Mouse (Mus musculus) B cell, adult 2 months (primary cell): ENCODE results near the gene Cemip2.

Experiments
- DNase-seq, 2 experiments: peaks; one replicate each; pipeline ENCODE4 v3.0.0; 2022

Gene Cemip2

DNA sequence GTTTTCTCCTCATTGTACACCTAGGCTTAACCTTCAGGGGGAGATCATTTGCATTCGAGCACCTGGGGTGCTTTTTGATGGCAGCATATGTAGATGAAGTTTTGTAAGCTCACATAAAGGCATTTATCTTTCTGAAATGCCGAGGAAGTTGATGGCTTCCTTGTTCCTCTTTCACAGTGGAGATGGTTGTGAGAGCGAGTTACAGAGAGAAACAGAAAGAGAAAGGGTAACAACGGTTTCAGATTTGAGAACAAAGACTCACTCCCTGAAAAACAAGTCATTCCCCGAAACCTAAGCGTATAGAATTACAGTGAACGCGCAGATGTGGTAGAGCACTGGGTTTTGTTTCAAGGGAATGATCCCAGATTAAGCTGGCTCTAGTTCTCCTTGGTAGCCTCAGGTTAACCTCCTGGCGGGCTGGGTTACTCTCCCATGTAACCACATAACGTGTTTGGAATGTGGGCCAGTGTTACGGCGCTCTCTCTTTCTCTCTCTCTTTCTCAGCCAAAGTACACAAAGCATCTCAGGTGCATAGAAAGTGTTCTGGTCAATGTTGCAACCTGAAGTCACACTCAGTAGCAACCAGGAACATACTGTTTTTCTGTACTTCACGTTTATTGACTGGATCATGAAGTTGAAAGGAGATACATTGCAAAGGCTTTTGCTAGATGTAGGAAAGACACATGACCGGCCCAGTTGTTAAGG, 40.0 kb downstream of the Cemip2 start:
- DNase-seq = peak; percentile 24 to 26

DNA sequence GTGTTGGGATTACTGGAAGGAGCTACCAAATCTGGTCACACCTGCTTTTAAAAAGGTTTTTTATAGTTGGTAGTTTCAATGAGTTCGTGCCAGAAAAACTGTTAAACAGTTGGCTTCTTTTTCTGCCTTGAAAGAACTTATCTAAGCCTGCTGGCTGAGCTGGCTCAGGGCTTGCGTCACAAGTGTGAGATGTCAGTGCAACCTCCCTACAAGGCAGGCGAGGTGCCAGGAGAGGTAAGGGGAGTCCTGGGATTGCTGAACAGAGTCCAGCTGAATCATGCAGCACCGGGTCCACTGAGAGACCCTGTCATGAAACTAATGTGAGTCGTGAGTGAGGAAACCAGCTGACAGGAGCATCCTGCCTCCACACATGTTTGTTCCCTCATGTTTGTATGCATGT, 41.4 kb downstream of the Cemip2 start:
- no peak for DNase-seq

GRCm38 (mm10) chr19:21820126-21820525, 42.0 kb downstream of the Cemip2 start:
- DNase-seq = no peak

DNA sequence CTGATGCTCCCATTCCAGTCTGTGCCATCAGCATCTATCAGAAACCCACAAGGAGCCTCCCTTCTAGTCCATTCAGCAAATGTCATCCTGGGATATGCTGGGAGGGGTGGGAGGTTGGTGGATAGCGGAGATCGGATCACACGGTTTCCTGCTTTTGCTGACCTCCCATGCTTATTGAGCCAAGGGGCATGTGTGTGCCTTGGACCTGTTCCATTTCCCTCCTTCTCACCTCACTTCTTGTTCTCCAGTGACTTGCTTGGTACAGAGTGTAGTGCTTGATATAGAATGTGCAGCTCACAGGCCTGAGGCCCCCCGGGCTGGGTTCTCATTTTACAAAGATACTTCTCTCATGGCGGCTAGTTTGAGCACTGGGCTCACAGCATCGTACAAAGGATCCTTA, 43.7 kb downstream of the Cemip2 start:
- DNase-seq = no peak

- no peak for DNase-seq
These were observed 46.0 kb downstream of the Cemip2 start for GRCm38 (mm10) chr19:21824146-21824545.

DNA sequence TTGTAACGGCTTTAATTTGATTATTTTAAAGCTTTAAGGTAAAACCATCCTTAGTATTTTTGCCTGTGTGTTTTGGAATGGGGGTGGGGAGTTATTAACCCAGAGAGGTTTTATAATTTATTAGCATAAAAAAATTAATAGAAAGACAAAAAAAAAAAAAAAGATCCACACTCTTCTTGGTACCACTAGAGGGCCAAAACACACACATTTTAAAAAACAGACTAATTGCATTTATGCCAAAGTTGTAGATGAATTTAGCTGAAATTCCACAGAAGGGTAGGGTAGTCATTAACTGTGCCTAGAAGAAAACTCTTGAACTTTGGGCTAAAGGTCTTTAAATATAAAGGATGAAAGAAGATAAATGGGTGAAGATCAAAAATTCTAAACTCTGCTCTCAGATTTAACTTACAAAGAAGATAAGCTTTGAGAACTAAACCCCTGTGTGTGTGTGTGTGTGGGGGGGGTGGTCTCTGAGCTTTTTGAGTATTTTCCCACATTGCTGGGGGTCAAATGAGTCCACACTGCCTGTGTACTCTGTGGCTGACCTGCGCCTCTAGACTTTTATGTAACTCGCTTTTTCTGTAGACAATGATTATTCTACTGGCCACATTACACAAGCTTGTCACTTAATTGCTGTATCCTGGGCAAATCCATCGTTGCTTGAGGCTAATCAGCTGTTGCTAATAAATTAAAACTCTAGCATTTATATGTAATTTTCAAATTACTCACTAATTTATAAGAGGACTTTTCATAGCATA, 47.2 kb downstream of the Cemip2 start:
- DNase-seq = no peak

- DNase-seq = no peak
These were observed 55.4 kb downstream of the Cemip2 start for GRCm38 (mm10) chr19:21833416-21833992.

GRCm38 (mm10) chr19:21834952-21835351, 56.8 kb downstream of the Cemip2 start:
- no peak for DNase-seq

- DNase-seq = no peak
These were observed 72.6 kb downstream of the Cemip2 start for GRCm38 (mm10) chr19:21850721-21851120.

- no peak for DNase-seq
These were observed 76.5 kb downstream of the Cemip2 start for GRCm38 (mm10) chr19:21854526-21855228.

GRCm38 (mm10) chr19:21855421-21856128, 77.4 kb downstream of the Cemip2 start:
- DNase-seq = no peak

- DNase-seq = no peak
These were observed 80.8 kb downstream of the Cemip2 start for GRCm38 (mm10) chr19:21858846-21859521.

- peak; percentile 79 to 86 for DNase-seq
These were observed 82.0 kb downstream of the Cemip2 start for GRCm38 (mm10) chr19:21860132-21860531.

DNA sequence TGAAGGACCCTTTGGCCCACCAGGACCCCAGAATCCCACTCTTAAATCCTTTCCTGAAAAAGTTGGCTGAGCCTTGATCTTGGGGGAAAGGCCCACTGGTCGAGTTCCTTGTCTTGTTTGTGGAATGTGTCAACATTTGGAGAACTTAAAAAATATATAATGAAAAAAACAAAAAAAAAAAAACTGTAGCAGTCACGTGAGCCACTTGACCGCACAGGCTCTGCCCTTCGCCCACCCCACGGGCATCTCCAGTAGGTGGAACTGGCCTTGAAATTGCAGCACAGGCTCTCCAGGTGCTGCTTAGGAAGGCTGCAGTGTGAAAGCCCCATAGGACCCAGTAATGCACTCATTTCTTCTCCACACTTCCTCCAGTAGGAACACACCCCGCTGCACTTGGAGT, 82.8 kb downstream of the Cemip2 start:
- peak; percentile 5 to 12 for DNase-seq

DNA sequence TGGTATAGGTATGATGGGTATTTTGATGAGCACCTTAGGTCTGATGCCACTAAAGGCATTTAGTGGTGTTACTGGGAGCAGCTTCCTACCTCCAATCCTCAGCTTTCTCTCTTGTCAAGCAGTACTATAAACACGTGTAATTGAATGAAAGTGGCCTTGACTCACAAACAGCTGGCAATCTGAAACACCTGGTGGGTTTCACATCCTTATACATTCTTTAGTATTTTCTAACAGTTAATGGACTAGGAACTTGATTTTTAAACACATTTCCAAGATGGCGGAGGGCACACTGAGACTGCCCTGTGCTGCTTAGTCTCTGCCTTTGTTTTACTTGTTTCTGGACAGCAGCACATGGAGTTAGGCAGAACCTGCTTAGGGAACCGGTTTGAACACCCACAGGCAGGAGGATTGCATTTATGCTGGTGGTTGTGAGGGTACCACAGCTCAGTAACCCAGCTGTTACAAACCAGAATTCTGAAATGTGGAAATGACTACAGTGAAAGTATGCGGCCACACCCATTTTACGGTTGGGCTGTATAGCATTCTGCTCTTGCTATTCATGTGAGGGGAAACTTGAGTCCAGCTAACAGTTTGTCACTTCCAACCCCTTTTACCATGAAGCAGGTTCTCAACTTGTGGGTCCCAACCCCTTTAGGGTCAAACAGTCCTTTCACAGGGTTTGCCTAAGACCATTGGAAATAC, 84.3 kb downstream of the Cemip2 start:
- DNase-seq = peak; percentile 56

- peak; percentile 14 for DNase-seq
These were observed 85.1 kb downstream of the Cemip2 start for GRCm38 (mm10) chr19:21862991-21863931.

DNA sequence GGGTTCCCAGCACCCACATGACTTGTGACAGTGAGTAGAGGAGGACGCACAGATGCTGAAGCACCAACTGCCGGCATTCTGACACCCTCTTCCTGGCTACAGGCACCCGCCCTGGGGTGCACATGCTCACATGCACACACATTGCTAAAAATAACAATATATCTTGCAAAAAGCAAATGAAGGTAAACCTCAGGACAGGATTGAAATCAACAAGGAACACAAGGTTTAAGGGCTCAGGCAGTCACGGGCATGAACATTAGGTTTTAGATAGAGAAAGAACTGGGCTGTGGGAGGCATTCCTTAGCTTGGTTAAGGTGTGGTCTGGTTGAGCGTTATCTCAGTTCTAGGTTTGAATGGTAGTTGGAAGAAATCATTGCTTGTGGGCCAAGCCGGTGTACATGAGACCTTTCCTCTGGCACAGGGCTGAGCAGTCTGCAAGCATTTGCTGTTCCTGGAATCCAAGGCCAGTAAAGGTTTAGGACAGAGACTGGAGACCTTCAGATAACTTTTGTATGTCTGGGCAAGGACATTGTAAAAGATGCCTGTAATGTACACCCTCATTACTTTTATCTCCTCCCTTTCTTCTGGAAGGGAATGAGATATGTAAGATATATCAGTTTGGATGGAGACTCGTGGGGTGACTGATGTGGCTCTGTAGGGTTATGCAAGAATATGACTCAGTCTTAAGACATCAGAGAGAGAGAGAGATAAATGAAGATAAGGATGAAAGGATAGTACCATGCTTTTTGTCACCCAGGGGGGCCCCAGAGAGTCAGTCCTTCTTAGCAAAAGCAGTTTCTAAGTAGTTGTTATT, 87.3 kb downstream of the Cemip2 start:
- no peak for DNase-seq

DNA sequence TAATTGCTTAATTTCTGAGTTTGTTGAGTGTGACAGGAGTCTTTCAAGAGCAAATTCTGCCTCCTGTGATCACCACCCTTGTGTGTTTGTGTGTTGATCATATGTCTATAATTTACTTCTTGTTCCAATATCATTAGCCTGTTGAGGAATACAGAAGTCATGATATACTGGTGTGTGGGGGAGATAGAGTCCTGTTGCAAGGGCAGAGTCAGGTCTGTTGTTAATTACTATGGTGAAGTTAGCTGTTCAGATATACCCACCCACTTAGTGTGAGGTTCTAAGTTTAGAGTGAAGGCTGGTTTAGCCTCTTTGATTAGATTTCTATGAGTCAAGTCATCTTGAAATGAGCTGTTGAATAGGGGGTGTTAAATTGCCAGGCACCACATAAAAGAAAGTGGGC, 88.0 kb downstream of the Cemip2 start:
- DNase-seq = no peak

- DNase-seq = peak in 1 of 2 experiments; percentile 18
These were observed 88.6 kb downstream of the Cemip2 start for GRCm38 (mm10) chr19:21866756-21867155.
